Mouse (Mus musculus): Measurements from ENCODE around the gene Nr6a1. TPM values are rescaled to one million over a fixed set of nuclear protein-coding genes. Genes with fewer than 3 reads are reported as not detected.

Gene Nr6a1
- polyA plus RNA-seq, 1 experiment from 2014 or later = 3.1 TPM

Small RNA genes within 50 kb of the gene (microRNA-seq; reads per million reads assigned to microRNA genes)
- 227 reads per million, percentile 60 among the genes with 10 or more reads in this experiment for gene Mir181a-2
- gene Mir181b-2 = 3,323 reads per million, percentile 86 among the genes with 10 or more reads in this experiment

Other genes with a start within 250 kb of the Nr6a1 start
- 0.09 TPM in 1 of 2 replicates, not detected in the other for gene Nr5a1, start 213.1 kb downstream of the Nr6a1 start, polyA plus RNA-seq (2015; fragmentation: Nextera tagmentation; extraction: Ambion mirVana)
- 5.0 and 5.4 TPM in 2 replicates for gene Olfml2a, start 4.3 kb upstream of the Nr6a1 start, polyA plus RNA-seq (2015; fragmentation: Nextera tagmentation; extraction: Ambion mirVana)
- 1.8 and 1.9 TPM in 2 replicates for gene Wdr38, start 69.8 kb upstream of the Nr6a1 start, polyA plus RNA-seq (2015; fragmentation: Nextera tagmentation; extraction: Ambion mirVana)
- gene Arpc5l, start 77.7 kb upstream of the Nr6a1 start, polyA plus RNA-seq (2015; fragmentation: Nextera tagmentation; extraction: Ambion mirVana) = 135 TPM in 2 replicates
- gene Rpl35, start 77.9 kb upstream of the Nr6a1 start, polyA plus RNA-seq (2015; fragmentation: Nextera tagmentation; extraction: Ambion mirVana) = 721 and 760 TPM in 2 replicates
- 35.4 and 35.5 TPM in 2 replicates for gene Golga1, start 137.9 kb upstream of the Nr6a1 start, polyA plus RNA-seq (2015; fragmentation: Nextera tagmentation; extraction: Ambion mirVana)